Mouse (Mus musculus): Measurements from ENCODE around the gene Obox2. TPM values are rescaled to one million over a fixed set of nuclear protein-coding genes. Genes with fewer than 3 reads are reported as not detected.
"Not testable (repeated sequence)": the region's sequence is repeated elsewhere in the genome, so short reads cannot be mapped to it uniquely, and the experiment has no call there.

Obox2 gene
- not detected in 2 replicates for polyA plus RNA-seq (2014; fragmentation: Nextera tagmentation; extraction: Ambion mirVana)

DNA sequence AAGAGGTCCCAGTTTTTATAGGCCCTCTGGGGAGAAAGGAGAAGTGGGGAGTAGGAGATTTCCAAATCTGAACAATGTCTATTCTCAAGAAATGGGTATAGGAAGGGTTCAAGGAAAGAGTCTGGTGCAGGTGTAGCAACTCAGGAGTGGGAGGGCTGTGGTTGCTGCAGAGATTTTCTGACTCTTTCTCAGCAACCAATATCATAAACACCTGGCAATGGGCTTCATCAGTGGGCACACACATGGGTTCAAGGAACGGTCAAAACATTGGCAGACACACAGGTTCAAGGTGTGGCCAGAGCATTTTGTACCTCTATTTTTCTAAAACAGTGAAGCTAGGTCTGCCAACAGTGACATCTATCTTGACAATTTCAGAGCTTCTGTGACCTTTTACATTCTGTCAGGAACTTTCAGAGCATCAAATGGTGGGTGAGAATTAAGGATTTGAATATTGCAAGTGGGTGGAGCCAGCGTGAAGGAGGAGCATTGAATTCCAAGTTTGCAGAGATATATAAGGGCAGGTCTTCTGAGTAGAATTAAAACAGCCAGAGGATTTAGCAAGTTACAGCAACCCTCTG is at the start of gene Obox2, which contains the start of gene Obox1:
Gene Obox2 (plus strand): TSS at position 301 of the 578 bp plus-strand sequence.
Gene Obox1 (plus strand): TSS at position 528 of the 578 bp plus-strand sequence.
- not testable (repeated sequence) for H3K4me2 ChIP-seq (replicated peaks; ENCODE audit: low read depth, low read length); H3K27ac ChIP-seq (ENCODE audit: low read depth, low read length); H3K4me1 ChIP-seq (ENCODE audit: control insufficient read depth, insufficient read depth, low read length); H3K36me3 ChIP-seq (ENCODE audit: control insufficient read depth, insufficient read depth, low read length); H3K4me3 ChIP-seq (ENCODE audit: low read length); H3K27me3 ChIP-seq (ENCODE audit: control insufficient read depth, insufficient read depth, low read length); H3K9ac ChIP-seq (ENCODE audit: low read depth, low read length); ATAC-seq (ENCODE audit: low FRiP score, low TSS enrichment); H3K9me3 ChIP-seq (ENCODE audit: control insufficient read depth, low read length)
- no CpG with 5 or more reads among the region's 2 CpGs for WGBS

DNA sequence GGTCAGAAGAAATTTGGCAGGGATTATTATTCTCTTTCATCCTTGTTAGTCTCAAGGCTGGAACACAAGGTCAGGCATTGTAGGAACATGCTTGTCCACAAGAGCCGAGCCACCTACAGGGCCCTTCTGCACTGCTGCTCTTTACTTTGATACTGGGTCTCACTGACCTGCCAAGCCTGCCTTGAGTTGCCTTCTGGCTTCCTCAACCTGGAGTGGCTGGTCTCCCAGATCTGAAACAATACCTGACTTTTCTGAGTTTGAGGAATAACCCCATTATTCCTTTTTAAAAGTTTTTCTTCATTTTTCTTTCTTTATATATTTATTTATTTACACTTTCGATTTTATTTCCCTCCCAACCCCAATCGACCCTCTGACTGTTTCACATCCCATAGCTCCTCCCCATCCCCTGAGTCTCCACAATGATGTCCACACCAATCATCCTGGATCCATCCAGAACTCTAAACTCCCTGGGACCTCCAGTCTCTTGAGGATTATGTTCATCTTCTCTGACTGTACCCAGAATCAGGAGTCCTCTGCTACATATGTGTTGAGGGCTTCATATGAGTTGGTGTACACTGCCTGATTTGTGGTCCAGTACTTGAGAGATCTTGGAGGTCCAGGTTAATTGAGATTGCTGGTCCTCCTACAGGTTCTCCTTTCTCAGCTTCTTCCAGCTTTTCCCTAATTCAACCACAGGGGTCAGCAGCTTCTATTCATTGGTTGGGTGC is 10.8 kb downstream of the Obox2 start:
- WGBS, result 75% methylated on average over 3 of the region's 3 CpGs
- not testable (repeated sequence) for H3K36me3 ChIP-seq (ENCODE audit: control insufficient read depth, insufficient read depth, low read length); H3K4me1 ChIP-seq (ENCODE audit: control insufficient read depth, insufficient read depth, low read length); H3K4me3 ChIP-seq (ENCODE audit: low read length); ATAC-seq (ENCODE audit: low FRiP score, low TSS enrichment); H3K9me3 ChIP-seq (ENCODE audit: control insufficient read depth, low read length); H3K9ac ChIP-seq (ENCODE audit: low read depth, low read length); H3K27ac ChIP-seq (ENCODE audit: low read depth, low read length); H3K27me3 ChIP-seq (ENCODE audit: control insufficient read depth, insufficient read depth, low read length); H3K4me2 ChIP-seq (replicated peaks; ENCODE audit: low read depth, low read length)

DNA sequence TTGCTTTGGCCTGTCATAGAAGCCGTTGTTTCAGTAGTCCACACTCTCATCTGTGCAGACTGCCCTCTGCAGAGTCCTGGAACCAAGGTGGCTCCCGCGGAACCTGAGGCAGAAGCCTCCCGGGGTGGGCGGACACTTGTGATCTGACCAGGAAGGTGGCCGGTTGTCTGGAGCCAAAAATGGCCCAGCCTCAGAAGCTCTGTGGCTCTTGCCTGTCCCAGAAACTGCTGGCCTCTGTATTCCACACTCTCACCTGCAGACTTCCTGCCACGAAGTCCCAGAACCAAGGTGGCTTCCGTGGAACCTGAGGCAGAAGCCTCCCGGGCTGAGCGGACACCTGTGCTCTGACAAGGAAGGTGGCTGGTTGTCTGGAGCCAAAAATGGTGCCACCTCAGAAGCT is 18.3 kb downstream of the Obox2 start:
- H3K4me2 ChIP-seq (replicated peaks; ENCODE audit: low read depth, low read length); H3K4me3 ChIP-seq (ENCODE audit: low read length); H3K9ac ChIP-seq (ENCODE audit: low read depth, low read length); ATAC-seq (ENCODE audit: low FRiP score, low TSS enrichment); H3K27ac ChIP-seq (ENCODE audit: low read depth, low read length); H3K36me3 ChIP-seq (ENCODE audit: control insufficient read depth, insufficient read depth, low read length); H3K27me3 ChIP-seq (ENCODE audit: control insufficient read depth, insufficient read depth, low read length); H3K4me1 ChIP-seq (ENCODE audit: control insufficient read depth, insufficient read depth, low read length); H3K9me3 ChIP-seq (ENCODE audit: control insufficient read depth, low read length): not testable (repeated sequence)
- 87% methylated on average over 10 of the region's 10 CpGs for WGBS

DNA sequence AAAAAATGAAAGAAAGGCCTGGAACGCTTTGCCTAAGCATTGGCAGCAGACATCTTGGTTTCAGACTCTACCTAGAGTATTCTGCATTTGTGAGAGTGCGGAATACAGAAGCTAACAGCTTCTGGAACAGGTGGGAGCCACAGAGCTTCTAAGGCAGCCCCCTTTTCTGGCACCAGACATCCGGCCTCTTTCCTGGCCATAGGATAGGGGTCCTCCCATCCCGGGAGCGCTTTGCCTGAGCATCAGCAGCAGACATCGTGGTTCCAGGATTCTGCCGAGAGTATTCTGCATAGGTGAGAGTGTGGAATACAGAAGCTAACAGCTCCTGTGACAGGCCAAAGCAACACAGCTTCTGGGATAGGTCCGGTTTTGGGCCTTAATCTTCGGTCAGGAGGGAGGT is 29.5 kb downstream of the Obox2 start:
- H3K4me3 ChIP-seq (ENCODE audit: low read length); H3K27me3 ChIP-seq (ENCODE audit: control insufficient read depth, insufficient read depth, low read length); H3K4me2 ChIP-seq (replicated peaks; ENCODE audit: low read depth, low read length); H3K4me1 ChIP-seq (ENCODE audit: control insufficient read depth, insufficient read depth, low read length); H3K9me3 ChIP-seq (ENCODE audit: control insufficient read depth, low read length); ATAC-seq (ENCODE audit: low FRiP score, low TSS enrichment); H3K9ac ChIP-seq (ENCODE audit: low read depth, low read length); H3K27ac ChIP-seq (ENCODE audit: low read depth, low read length); H3K36me3 ChIP-seq (ENCODE audit: control insufficient read depth, insufficient read depth, low read length): not testable (repeated sequence)
- 87% methylated on average over 8 of the region's 9 CpGs for WGBS

DNA sequence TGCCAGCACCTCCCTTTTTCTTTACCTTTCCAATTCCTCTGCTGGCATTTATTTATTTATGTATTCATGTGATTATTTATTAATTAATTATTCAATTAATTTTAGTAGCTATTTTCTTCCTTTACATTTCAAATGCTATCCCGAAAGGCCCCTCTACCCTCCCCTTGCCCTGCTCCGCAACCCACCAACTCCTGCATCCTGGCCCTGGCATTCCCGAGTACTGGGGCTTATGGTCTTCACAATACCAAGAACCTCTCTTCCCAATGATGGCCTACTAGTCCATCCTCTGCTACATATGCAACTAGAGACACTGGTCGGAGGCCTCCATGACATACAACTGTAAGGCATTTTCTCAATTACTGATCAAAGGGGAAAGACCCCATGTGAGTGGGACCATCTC is 37.0 kb downstream of the Obox2 start:
- H3K4me2 ChIP-seq (replicated peaks; ENCODE audit: low read depth, low read length); ATAC-seq (ENCODE audit: low FRiP score, low TSS enrichment); H3K27me3 ChIP-seq (ENCODE audit: control insufficient read depth, insufficient read depth, low read length); H3K4me3 ChIP-seq (ENCODE audit: low read length); H3K9me3 ChIP-seq (ENCODE audit: control insufficient read depth, low read length); H3K4me1 ChIP-seq (ENCODE audit: control insufficient read depth, insufficient read depth, low read length); H3K27ac ChIP-seq (ENCODE audit: low read depth, low read length); H3K9ac ChIP-seq (ENCODE audit: low read depth, low read length); H3K36me3 ChIP-seq (ENCODE audit: control insufficient read depth, insufficient read depth, low read length): not testable (repeated sequence)
- WGBS, result 82% methylated on average over 3 of the region's 4 CpGs

Other genes starting within 250 kb of the Obox2 start
- not detected in 2 replicates for gene Obox1, start 227 bp downstream of the Obox2 start, polyA plus RNA-seq (2014; fragmentation: Nextera tagmentation; extraction: Ambion mirVana)

Data from kidney, embryonic 14.5 days (tissue).